Mouse (Mus musculus) kidney, postnatal 25 days (tissue): ENCODE measurements at regions not wholly inside any gene's neighbourhood (a gene's known extent, or its start where the extent isn't known, plus 50 kb on each side); places are given as distances from the start of the nearest gene placed in this dataset.
A peak's percentile ranks its signal among the peaks of the same experiment; 100 is the strongest.

Experiments used
- DNase-seq, 2 experiments: peaks; one replicate each; pipeline ENCODE4 v3.0.0; 2021; ENCODE audit warnings: mixed read lengths in 2 of 2

GRCm38 (mm10) chr8:76309200-76309599, 590.0 kb upstream of the Nr3c2 start:
- no peak for DNase-seq

DNA sequence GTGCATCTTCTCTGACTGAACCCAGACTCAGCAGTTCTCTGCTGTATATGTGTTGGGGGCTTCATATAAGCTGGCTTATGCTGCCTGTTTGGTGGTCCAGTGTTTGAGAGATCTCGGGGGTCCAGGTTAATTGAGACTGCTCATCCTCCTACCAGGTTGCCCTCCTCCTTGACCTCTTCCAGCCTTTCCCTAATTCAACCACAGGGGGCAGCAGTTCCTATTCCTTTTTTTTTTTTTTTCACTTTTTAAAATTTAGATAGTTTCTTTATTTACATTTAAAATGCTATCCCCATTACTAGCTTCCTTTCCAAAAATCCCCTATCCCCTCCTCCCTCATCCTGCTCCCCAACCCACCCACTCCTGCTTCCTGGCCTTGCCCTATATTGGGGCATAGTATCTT, 570.7 kb upstream of the Nr3c2 start:
- no peak for DNase-seq

DNA sequence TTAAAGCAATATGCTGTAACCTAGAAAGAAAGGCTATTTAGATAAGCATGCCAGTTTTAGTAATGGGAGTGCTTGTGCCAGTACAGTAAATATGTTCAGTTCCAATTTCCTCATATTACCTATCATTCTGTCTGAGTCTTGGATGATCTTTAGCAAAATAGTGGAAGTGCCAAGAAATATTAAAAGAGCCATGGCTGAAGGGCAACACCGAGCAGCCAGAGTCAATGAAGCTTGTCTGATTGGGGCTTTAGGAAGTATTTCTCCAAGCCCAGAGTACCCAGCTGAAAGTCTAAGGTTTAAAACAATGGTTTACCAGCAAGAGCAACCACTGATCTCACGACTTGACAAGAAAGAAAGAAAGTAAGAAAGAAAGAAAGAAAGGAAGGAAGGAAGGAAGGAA, 556.2 kb upstream of the Nr3c2 start:
- no peak for DNase-seq

- no peak for DNase-seq
Measured at GRCm38 (mm10) chr8:76346150-76346549, 553.1 kb upstream of the Nr3c2 start.

DNA sequence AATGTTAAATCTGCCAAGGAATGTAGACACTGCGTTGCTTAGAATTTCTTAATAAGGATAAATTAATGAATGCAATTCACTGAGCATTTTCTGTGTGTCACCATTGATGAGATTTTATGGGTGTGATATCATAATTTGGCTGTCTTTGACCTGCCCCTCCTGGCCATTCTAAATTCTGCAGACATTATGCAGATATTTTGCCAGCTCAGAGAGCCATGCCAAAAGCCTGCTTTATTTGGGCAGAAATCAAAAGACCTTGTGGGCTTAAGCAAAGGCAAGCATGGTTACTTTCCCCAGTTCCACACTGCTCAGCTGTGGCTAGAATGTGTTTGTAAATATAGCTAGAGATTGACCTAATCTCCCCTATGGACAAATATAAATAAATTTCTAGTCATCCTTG, 552.4 kb upstream of the Nr3c2 start:
- no peak for DNase-seq

- DNase-seq: peak; percentile 33 to 61
Measured at GRCm38 (mm10) chr8:76374314-76374713, 524.9 kb upstream of the Nr3c2 start.

DNA sequence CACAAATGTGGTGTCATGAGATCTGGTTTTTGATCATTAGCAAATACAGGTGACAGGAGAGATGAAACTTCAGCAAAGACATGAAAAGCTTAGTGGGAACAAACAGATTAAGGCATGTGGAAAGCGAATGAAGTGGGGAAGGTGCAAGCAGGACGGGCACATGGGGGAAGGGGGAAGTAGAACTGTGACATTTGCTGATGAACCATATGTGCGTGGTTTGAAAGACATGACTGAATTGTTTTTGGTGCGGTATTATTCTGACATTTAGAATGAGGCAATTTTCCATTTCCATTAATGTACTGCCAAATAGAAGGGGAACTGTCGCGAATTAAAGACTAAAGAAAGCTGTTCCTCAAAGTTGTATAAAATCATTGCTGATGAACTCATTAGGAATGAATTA, 521.5 kb upstream of the Nr3c2 start:
- no peak for DNase-seq

DNA sequence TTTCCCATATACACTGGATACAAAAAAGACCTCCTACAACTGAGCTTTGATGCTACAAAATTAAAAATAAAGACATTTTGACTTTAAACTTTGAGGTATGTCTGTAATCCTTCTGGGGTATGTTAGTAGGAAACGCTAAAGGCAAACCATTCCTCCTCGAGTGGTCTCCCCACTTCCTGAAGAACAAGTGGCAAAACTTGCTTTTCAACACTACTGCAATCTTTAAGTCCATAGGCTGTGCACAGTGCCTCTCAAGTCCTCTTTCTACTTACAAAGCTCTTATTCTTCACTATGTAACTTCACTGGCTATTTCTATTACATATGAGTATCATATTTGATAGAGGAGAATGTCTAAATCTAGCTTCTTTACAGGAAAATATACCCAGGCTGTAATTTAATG, 517.6 kb upstream of the Nr3c2 start:
- DNase-seq: no peak

DNA sequence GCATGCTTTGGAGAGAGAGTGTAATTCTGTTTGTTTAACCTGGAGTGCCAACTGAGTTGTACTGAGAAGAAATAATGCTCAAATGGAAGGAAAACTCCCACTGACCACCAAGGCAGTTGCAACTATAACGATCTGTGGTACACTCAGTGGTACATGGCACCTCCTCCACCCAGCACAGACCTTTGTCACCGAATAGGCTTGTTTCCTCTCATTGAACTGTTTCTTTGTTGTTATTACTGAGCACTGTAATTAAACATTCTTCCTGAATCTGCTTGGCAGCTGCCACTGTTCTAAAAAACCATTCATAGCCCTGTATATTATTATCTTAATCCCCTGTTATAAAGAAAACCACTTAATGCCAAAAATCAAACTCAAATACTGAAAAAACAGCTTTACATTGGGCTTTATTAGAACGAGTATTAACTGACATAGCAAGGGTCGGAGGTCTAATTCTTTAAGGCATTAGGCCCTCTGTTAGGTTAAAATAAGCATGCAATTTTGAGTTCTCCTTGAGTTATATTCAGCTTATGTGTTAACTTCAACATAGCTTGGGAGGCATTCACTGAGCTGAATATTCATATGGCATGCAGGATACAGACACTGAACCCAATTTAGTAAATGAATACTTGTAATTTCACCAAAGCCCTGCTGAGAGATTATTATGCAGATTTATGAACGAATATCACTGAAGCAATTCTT, 515.5 kb upstream of the Nr3c2 start:
- no peak for DNase-seq

GRCm38 (mm10) chr8:76384282-76384637, 515.0 kb upstream of the Nr3c2 start:
- DNase-seq: peak in 1 of 2 experiments; percentile 9

DNA sequence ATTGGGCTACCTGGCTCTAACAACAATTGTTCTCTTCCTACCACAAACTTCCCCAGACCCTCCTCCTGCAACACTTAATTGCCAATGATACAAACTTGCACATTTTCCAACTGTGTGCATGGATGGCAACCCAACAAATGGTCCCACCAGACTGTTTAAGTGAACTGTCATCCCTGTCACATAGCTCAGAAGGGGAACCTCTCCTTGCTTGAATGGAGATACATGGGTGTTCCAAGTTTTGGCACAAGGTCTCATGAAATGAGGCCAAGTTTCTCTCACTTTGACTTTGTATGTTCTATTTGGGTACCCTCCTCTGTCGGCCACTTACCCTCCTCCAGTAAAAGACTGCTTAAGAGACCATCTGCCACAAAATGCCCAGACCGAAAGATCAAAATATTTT, 507.2 kb upstream of the Nr3c2 start:
- DNase-seq: no peak

DNA sequence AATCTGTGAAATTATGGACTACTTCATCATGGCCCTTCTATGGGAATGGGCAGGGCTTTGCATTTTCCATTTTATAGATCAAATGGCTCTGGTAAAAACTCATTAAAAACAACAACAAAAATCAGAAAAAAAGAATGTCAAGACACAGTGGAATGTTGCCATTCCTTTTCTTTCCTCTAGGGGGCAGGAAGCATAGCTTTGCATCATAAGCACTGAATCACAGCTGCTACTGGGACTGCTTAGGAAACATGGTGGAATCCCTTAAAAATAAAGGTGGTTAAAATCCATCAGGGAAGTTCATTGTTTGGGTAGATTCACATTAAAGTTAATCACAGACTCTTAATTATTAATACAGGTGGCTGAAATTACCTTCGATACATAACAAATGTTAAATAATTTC, 476.8 kb upstream of the Nr3c2 start:
- DNase-seq: no peak

GRCm38 (mm10) chr8:76422861-76423532, 476.2 kb upstream of the Nr3c2 start:
- no peak for DNase-seq

GRCm38 (mm10) chr8:76429818-76430217, 469.4 kb upstream of the Nr3c2 start:
- DNase-seq: no peak

DNA sequence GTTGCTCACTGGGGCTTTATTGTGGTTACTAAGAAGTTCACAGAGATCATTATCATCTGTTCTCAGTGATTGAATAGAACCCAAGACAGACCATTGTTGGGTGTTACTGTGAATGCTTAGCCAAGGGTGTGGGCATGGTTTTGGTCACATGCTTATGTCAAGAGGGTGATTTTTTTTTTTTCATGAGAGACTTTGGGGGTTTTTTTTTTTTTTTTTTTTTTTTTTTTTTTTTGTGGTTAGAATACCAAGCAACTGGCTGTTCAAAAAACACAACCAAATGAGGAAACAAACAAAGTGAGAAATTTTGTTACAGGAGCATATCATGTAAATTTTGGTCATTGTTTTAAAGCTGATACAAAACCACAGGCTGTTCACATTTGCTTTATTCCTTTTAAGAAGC, 466.4 kb upstream of the Nr3c2 start:
- no peak for DNase-seq

- DNase-seq: no peak
Measured at GRCm38 (mm10) chr8:76437951-76438350, 461.3 kb upstream of the Nr3c2 start.

- DNase-seq: no peak
Measured at GRCm38 (mm10) chr8:76474464-76475208, 424.6 kb upstream of the Nr3c2 start.

GRCm38 (mm10) chr8:76478966-76479365, 420.3 kb upstream of the Nr3c2 start:
- DNase-seq: no peak

DNA sequence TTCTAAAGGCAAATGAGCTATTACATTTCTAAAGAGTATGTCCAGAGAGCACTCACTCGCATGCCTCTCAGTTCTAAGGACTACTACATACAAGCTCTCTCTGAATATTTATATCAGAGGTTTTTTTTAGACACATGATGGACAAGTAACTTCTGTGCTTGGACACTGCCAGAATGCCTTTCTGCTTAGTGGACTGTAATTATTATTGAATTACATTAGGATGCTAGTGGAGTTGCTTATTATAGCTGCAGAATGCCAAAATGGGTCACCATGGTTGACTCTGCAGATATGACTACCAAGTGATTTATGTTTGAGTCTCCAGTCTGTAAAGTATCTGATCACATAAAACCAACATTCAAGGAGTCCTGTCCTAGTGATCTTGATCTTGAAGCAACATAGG, 395.6 kb upstream of the Nr3c2 start:
- no peak for DNase-seq

- no peak for DNase-seq
Measured at GRCm38 (mm10) chr8:76507247-76507646, 392.0 kb upstream of the Nr3c2 start.

GRCm38 (mm10) chr8:76509201-76509600, 390.0 kb upstream of the Nr3c2 start:
- DNase-seq: no peak

DNA sequence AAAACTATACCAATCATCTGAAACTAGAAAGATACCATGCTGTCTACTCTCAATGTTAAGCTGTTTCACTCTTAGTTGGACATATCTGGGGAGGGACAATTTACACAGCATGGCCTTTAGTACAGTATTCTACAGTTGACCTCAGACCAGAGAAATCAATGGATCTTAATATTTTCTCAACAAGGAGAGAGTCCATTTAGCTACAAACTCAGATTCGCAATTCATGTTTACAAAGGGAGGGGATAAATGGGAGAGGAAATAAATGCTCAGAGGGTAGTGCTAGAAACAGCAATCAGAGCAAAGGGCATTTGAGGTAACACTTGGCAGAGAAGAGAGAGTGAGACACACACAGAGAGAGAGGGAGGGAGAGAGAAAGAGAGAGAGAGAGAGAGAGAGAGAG, 385.1 kb upstream of the Nr3c2 start:
- no peak for DNase-seq

GRCm38 (mm10) chr8:76538806-76539480, 360.3 kb upstream of the Nr3c2 start:
- DNase-seq: no peak

GRCm38 (mm10) chr8:76539638-76540037, 359.6 kb upstream of the Nr3c2 start:
- DNase-seq: no peak
